Mouse (Mus musculus): ENCODE data around the gene Colgalt1.

The Colgalt1 gene

GRCm38 (mm10) chr8:71591471-71592373, 19.1 kb upstream of the Colgalt1 start, which contains the start of gene Pgls:
Gene Pgls (plus strand): TSS chr8:71592176.
- peak; percentile 95 for DNase-seq

- peak; percentile 87 for DNase-seq
Observed at GRCm38 (mm10) chr8:71592374-71593170, 18.2 kb upstream of the Colgalt1 start.

GRCm38 (mm10) chr8:71593556-71594323, 17.1 kb upstream of the Colgalt1 start:
- DNase-seq, result no peak

- DNase-seq, result no peak
Observed at GRCm38 (mm10) chr8:71594324-71594722, 16.5 kb upstream of the Colgalt1 start.

GRCm38 (mm10) chr8:71595862-71596261, 14.9 kb upstream of the Colgalt1 start:
- peak; percentile 80 for DNase-seq

GRCm38 (mm10) chr8:71596384-71596783, 14.4 kb upstream of the Colgalt1 start:
- DNase-seq, result no peak

- DNase-seq, result no peak
Observed at GRCm38 (mm10) chr8:71596798-71597197, 14.0 kb upstream of the Colgalt1 start.

- no peak for DNase-seq
Observed at GRCm38 (mm10) chr8:71597451-71597850, 13.3 kb upstream of the Colgalt1 start, which contains the start of gene Fam129c. Gene Fam129c (plus strand): TSS chr8:71597648.

GRCm38 (mm10) chr8:71598375-71598774, 12.4 kb upstream of the Colgalt1 start:
- DNase-seq, result no peak

GRCm38 (mm10) chr8:71598841-71599240, 12.0 kb upstream of the Colgalt1 start:
- DNase-seq, result no peak

GRCm38 (mm10) chr8:71601939-71602665, 8.7 kb upstream of the Colgalt1 start:
- DNase-seq, result no peak

- peak; percentile 94 for DNase-seq
Observed at GRCm38 (mm10) chr8:71602666-71603334, 8.0 kb upstream of the Colgalt1 start.

- no peak for DNase-seq
Observed at GRCm38 (mm10) chr8:71604021-71604420, 6.8 kb upstream of the Colgalt1 start.

GRCm38 (mm10) chr8:71612141-71612540, 1.3 kb downstream of the Colgalt1 start:
- DNase-seq, result no peak

GRCm38 (mm10) chr8:71613418-71613817, 2.6 kb downstream of the Colgalt1 start:
- DNase-seq, result no peak

- no peak for DNase-seq
Observed at GRCm38 (mm10) chr8:71619786-71620185, 9.0 kb downstream of the Colgalt1 start.

GRCm38 (mm10) chr8:71625088-71625487, 14.3 kb downstream of the Colgalt1 start:
- DNase-seq, result no peak

GRCm38 (mm10) chr8:71626753-71627152, 16.0 kb downstream of the Colgalt1 start:
- no peak for DNase-seq

GRCm38 (mm10) chr8:71627265-71628099, 16.7 kb downstream of the Colgalt1 start:
- no peak for DNase-seq

GRCm38 (mm10) chr8:71628396-71629095, 17.7 kb downstream of the Colgalt1 start:
- no peak for DNase-seq
